Mouse (Mus musculus) layer of hippocampus, adult 9-11 months (tissue): ENCODE measurements around the gene Abca3.
A peak's percentile ranks its signal among the peaks of the same experiment; 100 is the strongest.
"Not testable (repeated sequence)": the region's sequence is repeated elsewhere in the genome, so short reads cannot be mapped to it uniquely, and the experiment has no call there.

ENCODE experiments used
- DNase-seq: peaks from one replicate; pipeline ENCODE4 v3.0.0; 2022

The Abca3 gene

GRCm38 (mm10) chr17:24442632-24443155, 90.9 kb downstream of the Abca3 start, which contains the start of gene Dnase1l2:
TSS of gene Dnase1l2 (minus strand) at chr17:24443105.
- DNase-seq: no peak

DNA sequence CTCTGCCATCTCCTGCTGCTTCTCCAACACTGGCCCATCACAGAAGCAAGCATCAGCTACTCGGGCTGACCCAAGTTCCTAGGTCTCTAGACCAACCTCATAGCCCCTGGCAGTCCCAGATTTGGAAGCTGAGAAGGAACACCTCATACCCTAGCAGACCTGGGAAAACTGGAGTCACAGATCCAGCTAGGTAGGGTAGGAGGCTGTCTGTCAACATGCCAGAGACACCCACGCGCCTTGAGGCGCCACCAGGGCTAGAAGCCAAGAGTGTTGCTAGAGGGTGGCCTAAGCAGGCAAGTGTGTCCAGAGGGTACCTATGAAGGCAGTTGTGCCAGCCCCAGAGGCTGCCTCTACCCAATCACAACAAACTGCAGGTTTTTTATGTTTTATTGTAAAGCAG, 91.7 kb downstream of the Abca3 start:
- DNase-seq: no peak

GRCm38 (mm10) chr17:24446590-24446989, 94.8 kb downstream of the Abca3 start:
- DNase-seq: no peak

- no peak for DNase-seq
Observed at GRCm38 (mm10) chr17:24449507-24449906, 97.8 kb downstream of the Abca3 start.

- DNase-seq: no peak
Observed at GRCm38 (mm10) chr17:24451220-24451619, 99.5 kb downstream of the Abca3 start.

- no peak for DNase-seq
Observed at GRCm38 (mm10) chr17:24453372-24453771, 101.6 kb downstream of the Abca3 start.

DNA sequence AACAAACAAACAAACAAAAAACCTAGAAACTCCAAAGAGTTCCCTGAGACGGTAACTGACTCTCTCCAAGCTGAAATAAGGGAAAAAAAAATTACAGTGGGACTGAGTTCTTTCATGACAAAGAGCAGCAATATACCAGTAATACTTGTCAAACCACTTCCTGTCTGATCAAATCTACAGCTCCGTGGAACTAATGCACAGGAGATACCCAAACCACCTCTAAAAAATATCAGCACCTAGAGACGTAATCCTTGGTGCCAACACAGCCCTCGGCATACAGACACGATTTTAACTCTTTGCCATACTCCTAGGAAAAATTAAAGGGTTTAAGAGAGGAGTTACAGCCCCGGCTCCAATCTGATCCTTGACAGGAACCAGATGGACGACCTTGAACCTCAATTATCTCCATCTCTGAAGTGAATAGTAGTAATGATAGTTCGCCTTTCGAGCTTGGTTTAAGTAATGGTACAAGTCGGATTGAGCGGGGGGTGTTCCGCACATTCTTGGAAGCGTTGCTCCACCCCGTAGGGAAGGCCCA, 102.5 kb downstream of the Abca3 start:
- DNase-seq: no peak

DNA sequence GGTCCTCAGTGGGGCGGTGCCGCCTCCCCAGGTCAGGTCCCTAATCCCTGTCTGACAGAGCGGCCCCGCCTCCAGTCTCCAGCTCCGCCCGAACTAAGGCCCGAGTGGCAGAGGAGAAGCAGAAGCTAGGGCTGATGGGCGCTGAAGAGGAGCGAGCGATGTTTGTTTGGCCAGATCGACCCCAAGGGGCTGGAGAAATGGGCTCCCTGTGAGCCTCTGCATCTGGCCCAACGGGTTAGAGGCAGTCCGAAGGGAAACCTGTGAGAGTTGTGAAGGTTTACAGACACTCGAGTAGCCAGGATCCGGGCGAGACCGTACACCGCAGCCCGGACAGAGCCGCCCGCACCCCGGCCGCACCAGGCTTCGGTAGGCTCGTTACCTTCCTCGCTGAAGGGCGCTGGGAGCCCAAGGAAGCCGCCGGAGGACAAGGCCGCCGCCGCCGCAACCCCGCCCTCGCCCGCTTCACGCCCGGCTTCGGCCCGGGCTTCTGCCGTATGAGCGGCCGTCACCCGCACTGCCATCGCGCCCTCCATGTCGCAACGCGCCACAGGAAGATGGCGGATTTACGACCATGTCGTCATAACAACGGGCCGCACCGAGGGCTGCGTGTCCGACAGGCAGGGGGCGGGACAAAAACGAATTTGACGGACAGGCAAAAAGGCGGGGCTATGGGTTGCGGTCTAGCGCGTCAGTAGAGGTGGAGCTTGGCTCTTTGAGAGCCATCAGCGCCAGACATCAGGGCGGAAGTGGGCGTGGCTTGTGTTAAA, 103.2 kb downstream of the Abca3 start:
- peak; percentile 99 for DNase-seq

- not testable (repeated sequence) for DNase-seq
Observed at GRCm38 (mm10) chr17:24455523-24456206, 103.9 kb downstream of the Abca3 start.
